Mouse (Mus musculus) urinary bladder, postnatal 25 days (tissue): ENCODE results near the gene Paqr4.

ENCODE experiments used
- DNase-seq: peaks from one replicate; pipeline ENCODE4 v3.0.0; 2022; ENCODE audit warnings: low spot score

The Paqr4 gene

DNA sequence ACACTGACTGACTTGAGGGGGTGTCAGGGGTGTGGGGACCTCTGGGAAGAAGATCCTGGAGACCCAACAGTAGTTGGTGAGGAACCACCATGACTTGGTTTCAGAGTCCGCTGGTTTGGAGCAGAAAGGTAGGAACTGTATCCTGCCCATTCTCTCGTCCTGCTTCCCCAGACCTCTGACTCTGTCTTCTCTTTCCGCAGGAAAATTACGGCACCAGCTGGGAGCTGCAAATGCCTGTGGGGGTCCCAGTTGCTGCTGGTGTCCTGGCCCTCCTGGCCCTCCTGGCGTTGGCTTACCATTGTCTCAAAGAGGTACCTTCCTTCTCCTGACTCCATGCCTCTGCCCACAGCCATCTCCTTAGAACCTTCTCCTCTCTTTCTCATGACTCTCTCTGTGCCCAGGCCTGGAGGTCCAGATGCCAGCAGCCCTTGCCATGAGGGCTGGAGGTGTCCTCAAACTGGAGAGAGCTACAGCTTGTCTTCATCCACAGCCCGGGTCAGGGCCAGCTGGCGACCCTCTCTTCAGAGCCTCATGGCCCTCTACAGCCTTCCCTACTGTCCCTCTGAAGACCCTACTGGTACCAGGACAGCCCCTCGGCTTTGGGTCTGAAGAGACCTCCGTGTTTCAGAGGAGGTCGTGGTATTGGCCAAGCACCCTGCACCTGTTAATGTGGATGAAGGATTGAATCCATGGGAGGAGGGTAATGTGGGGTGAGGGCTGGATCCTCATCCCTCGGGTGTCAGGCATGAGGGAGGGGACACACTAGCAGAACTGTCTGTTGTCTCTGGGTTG is 8.9 kb upstream of the Paqr4 start:
- no peak for DNase-seq

DNA sequence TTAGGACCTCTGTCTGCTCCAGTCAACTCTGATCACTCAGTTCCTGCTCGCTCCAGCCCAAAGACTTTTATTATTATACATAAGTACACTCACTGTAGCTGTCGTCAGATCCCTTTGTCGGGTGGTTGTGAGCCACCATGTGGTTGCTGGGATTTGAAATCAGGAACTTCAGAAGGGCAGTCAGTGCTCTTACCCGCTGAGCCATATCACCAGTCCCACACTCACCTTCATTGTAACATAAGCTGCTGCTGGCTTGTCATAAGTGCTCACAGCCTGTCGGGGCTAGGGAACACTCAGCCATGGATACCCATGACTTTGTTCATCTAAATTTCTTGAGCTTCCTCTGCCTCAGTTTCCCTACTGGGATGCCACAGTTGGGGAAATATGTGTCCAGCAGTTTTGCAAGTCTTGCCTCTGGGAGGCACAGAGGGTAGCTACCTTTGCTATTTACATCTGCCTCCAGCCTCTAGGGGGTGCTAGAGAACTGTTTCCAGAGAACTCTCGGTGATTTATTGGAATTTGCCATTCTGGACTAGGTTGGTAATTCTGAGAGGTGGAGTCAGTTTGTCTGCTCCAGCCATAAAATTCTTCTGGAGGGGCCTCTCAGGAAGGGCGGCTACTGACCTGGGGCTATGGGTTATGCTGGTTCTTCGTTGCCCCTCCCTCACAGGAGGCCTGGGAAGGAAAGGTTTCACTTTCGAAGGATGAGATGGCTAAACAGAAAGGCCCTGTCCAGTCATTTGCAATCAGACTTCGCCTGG is 8.1 kb upstream of the Paqr4 start:
- DNase-seq = peak; percentile 77

GRCm38 (mm10) chr17:23748026-23748425 is 7.4 kb upstream of the Paqr4 start:
- no peak for DNase-seq

GRCm38 (mm10) chr17:23747471-23747870 is 6.8 kb upstream of the Paqr4 start:
- no peak for DNase-seq

DNA sequence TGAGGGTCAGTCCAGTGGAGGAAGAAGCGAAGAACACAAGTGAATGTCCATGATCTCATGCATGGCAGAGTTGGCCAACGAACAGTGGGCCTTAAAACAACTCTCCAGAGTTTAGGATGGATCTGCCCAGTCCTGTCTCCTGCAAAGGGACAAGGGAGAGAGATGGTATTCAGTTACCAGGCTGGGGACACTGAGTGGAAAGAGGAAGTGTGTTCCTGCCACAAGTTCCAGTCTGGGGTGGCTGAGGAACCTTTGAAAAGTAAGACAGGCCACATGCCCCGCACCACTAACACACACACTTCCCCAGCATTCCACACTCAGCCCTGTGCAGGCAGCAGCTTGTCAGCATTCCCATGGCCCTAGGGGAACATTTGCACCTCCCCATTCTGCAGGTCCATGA is 6.1 kb upstream of the Paqr4 start:
- no peak for DNase-seq

DNA sequence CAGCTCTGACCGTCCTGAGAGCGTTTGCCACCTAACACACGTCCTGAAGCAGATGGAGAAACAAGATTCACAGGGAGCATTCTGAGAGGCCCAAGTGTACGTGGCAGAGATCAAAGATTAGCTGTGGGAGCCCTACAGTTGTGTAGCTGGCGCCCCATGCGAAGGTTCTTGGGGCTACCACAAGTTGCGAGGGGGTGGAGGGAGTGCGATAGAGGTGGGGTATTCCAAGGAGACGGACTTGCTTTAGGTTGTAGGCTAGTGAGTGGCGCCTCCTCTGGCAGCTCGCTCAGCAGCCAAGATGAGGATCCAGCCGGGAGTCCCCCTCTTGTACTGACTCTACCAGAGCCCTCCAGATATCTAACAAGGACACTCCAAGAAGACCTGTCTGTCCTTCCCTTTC is 5.6 kb upstream of the Paqr4 start:
- DNase-seq = no peak

- no peak for DNase-seq
Observed at GRCm38 (mm10) chr17:23745301-23746251, 4.9 kb upstream of the Paqr4 start, which contains the start of gene Kremen2. Gene Kremen2 (minus strand): TSS chr17:23745833.

DNA sequence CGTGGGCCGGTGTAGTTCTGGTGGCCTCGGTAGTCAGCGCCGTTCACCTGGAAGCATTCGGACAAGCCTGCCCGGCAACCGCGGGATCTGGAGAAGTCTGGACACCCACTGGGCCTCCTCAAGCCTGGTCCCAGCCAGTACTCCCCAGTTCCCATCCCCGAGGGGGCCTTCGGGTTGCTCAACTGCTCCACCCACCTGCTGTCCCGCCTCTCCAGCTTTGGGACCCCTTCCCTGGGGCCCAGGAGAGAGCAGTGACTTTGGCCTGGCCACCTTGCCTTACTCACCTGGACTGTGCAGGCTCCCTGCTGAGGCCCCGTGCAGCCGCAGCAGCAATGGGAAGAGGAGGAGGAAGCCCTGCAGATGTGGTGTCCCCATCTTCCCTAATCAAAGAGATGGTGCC is 4.0 kb upstream of the Paqr4 start:
- no peak for DNase-seq

- DNase-seq = no peak
Observed at GRCm38 (mm10) chr17:23744076-23744475, 3.4 kb upstream of the Paqr4 start.

DNA sequence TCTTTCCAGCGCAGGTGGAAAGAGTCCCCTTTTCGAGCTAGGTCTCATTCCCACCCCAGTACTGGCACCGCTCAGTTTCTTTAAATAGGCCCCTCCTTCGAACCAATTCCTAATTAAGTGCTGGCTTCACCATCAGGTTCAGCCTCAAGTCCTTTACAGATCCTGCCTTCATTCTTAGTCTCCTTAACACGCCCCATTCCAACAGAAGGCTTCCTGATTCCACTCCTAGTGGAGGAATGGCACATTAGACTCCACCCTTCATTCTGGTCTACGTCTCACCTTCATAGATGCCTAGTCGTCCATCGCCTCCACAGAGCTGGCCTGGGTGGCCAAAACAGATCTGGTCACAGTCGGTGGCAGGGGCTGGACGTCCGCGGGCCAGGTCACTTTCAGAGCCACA is 2.3 kb upstream of the Paqr4 start:
- no peak for DNase-seq

- no peak for DNase-seq
Observed at GRCm38 (mm10) chr17:23742210-23742793, 1.6 kb upstream of the Paqr4 start.

GRCm38 (mm10) chr17:23741359-23742209 is 917 bp upstream of the Paqr4 start:
- DNase-seq = no peak

DNA sequence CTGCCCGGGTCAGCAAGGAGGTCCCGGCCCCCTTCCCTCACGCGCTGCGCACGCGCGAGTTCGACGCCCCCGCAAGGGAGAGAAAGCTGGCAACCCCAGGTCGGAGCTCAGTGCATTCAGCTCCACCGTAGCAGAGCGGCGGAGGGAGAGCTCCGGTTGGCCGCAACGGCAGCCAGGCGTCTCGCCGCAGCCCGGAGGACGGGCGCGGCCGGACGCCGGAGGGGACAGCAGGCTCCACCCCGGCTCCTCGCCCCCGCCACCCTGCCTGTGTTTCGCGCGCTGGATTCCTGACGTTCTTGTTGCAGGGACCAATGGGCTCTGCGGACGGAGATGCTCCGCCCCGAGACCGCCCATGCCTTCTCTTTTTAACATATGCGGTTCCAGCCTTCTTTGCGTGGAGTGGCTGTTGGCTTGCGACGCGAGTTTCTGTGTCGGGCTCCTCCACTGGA is 507 bp downstream of the Paqr4 start:
- DNase-seq = peak; percentile 78

DNA sequence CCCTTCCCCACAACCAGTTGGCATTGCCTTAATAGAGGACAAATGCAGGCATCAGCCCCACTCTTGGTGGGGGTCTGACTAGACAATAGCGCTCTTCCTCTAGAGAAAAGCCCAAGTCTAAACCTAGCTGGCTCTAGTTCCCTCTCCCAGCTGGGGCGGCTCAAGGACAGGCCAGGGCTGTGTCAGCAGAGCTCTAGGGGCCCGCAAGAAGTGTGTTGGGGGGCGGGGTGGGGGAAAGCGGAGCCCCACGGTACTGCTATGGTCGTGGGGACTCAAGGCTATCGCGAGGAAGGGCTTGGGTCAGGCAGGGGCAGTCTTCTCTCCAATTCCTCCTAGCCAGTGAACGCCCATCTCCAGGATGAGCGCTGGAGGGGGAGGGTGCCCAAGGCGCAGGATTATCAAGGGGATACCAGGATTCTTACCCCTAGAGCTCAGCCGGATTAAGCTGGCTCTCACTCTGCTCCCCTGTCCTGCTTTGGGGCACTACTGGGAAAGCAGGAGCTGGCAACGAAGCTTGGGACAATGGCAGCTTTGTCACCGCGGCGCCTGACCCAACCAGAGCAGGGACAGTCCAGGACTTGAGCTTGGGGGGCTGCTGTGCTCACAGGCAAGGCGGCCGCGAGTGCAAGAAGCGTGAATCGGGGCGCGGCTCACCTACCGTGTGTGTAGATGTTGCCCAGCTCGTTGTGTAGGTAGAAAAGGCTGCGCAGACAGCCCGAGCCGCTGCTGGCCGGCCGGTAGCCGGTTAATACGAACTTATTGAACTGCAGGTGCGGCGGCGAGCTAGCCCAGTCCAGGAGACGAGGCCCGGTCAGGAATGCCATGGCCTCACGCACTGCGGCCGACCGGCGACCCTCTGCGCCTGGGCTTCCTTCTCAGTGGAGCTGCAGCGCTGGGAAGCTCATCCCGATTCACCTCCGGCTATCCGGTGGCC is 1.2 kb downstream of the Paqr4 start:
- DNase-seq = peak; percentile 15

- no peak for DNase-seq
Observed at GRCm38 (mm10) chr17:23738836-23739201, 1.8 kb downstream of the Paqr4 start.

- DNase-seq = no peak
Observed at GRCm38 (mm10) chr17:23737493-23738445, 2.9 kb downstream of the Paqr4 start.

DNA sequence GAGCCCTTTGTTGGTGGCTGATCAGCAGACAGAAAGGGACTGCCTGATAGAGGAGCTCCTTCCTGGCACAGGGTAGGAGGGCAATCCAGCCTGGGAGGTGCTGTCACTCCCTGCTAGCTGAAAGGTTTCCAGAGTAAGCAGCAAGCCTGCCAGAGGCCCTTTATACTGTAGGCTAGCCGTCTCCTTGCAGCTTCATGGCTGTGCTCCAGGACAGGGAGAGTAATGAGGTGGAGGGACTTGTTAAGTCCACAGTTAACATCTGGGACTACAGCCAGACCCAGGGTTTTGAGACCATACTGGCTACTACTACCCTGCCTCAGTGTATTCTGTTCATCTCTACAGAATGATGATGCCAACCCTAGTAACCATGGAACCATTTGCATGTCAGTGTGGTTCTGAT is 6.3 kb downstream of the Paqr4 start:
- no peak for DNase-seq

DNA sequence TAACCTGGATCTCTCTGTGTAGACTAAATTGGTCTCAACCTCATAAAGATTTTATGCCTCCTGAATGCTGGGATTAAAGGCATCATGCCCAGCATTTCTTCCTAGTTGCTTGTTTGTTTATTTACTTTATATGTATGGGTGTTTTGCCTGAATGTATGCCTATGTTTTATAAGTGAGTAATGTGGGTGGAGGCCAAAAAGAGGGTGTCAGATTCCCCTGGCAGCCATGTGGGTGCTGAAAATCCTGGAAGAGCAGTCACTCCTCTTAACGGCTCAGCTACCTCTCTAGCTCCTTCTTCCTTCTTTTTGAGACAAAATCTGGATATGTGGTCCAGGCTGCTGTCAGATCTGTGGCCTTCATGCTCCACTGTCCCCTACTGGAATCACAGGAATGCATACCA is 10.2 kb downstream of the Paqr4 start:
- DNase-seq = no peak

DNA sequence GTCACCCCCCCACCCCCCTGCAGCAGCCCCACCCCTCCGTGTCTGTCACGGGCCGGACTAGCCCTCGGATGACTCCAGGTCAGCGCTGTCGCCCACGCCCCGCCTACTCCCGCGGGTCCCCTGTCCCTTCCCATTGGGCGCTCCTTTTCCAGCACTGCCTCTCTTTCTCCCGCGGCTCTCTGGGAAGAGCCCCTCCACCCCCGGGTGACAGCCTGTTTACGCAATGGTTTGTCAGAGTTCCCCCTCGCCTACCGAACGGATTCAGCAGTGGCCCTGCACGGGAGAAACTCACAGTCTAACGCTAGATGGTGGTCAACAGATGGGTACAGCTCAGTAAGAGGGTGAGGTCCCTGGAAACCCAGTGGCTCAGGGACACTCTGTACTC is 13.9 kb downstream of the Paqr4 start:
- DNase-seq = peak; percentile 58
